Mouse (Mus musculus) CH12.LX (cell line): ENCODE measurements around the gene Abhd14a. TPM values are rescaled to one million over a fixed set of nuclear protein-coding genes. Genes with fewer than 3 reads are reported as not detected.

Experiments used
- DNase-seq: peaks from one replicate; pipeline ENCODE4 v3.0.0-alpha.2; 2013; ENCODE audit errors: extremely low read depth
- H3K27ac ChIP-seq: 2 replicates; pipeline ENCODE4 v1.5.1; 2012; ENCODE audit warnings: low read depth, mild to moderate bottlenecking, control low read depth, moderate library complexity; ENCODE audit not compliant: insufficient read depth
- H3K27me3 ChIP-seq: replicated peaks from 2 replicates; pipeline ENCODE3; 2012; ENCODE audit warnings: inconsistent platforms
- H3K36me3 ChIP-seq, 2 experiments: replicated peaks in 1 of 2; 2 replicates each; pipeline versions ENCODE3 to v1.6.1; 2012; ENCODE audit warnings: inconsistent platforms in 1 of 2, low read length in 1 of 2, mild to moderate bottlenecking in 1 of 2, mixed read lengths in 1 of 2, moderate library complexity in 1 of 2; ENCODE audit not compliant: control insufficient read depth in 1 of 2, insufficient read depth in 1 of 2
- H3K4me1 ChIP-seq, 2 experiments: 2 replicates each; pipeline ENCODE4 v1.6.1; 2012; ENCODE audit warnings: inconsistent platforms in 1 of 2, moderate library complexity in 1 of 2; ENCODE audit not compliant: insufficient read depth in 2 of 2, control insufficient read depth in 1 of 2
- H3K4me2 ChIP-seq: 2 replicates; pipeline ENCODE4 v1.6.1; 2012; ENCODE audit warnings: low read depth, mild to moderate bottlenecking, control low read depth; ENCODE audit not compliant: poor library complexity, insufficient read depth, severe bottlenecking
- H3K4me3 ChIP-seq, 3 experiments: fragments of 150-350 bp in 1 of 3; sonication (generic) in 1 of 3; replicated peaks in 1 of 3; 2 replicates each; pipeline versions ENCODE3 to v1.5.1; 2011 to 2012; ENCODE audit warnings: low read depth in 2 of 3, low read length in 2 of 3, mild to moderate bottlenecking in 2 of 3, moderate library complexity in 2 of 3, control low read depth in 1 of 3, improper control_type of control experiment in 1 of 3, inconsistent platforms in 1 of 3, mixed read lengths in 1 of 3; ENCODE audit not compliant: poor library complexity in 1 of 3
- H3K79me2 ChIP-seq: replicated peaks from 2 replicates; pipeline ENCODE4 v1.6.1; 2012; ENCODE audit warnings: mild to moderate bottlenecking, moderate library complexity; ENCODE audit not compliant: control insufficient read depth, poor library complexity, insufficient read depth, severe bottlenecking; ENCODE audit errors: extremely low read depth
- H3K9ac ChIP-seq: 2 replicates; pipeline ENCODE4 v1.6.1; 2012; ENCODE audit warnings: low read depth, mild to moderate bottlenecking, control low read depth, moderate library complexity; ENCODE audit not compliant: insufficient read depth
- H3K9me3 ChIP-seq: replicated peaks from 2 replicates; pipeline ENCODE3; 2012; ENCODE audit warnings: low read length, inconsistent platforms, mixed read lengths
- BHLHE40 ChIP-seq: IDR thresholded peaks from 2 replicates; pipeline ENCODE4 v1.6.1; 2011; ENCODE audit warnings: mild to moderate bottlenecking, low read depth, low read length, improper control_type of control experiment
- CHD1 ChIP-seq: IDR thresholded peaks from 2 replicates; pipeline ENCODE4 v1.6.1; 2012; ENCODE audit warnings: low read depth, low read length, improper control_type of control experiment, inconsistent platforms
- CHD2 ChIP-seq: IDR thresholded peaks from 2 replicates; pipeline ENCODE4 v1.6.1; 2011; ENCODE audit warnings: low read length, improper control_type of control experiment
- CTCF ChIP-seq, 2 experiments: IDR thresholded peaks in 1 of 2; conservative IDR thresholded peaks in 1 of 2; 2 replicates each; pipeline ENCODE4 v1.5.1; 2011 to 2012; ENCODE audit warnings: low read depth in 2 of 2, low read length in 2 of 2, improper control_type of control experiment in 1 of 2, inconsistent platforms in 1 of 2, mild to moderate bottlenecking in 1 of 2, moderate library complexity in 1 of 2
- E2F4 ChIP-seq: IDR thresholded peaks from 2 replicates; pipeline ENCODE4 v1.6.1; 2011; ENCODE audit warnings: low read depth, low read length, improper control_type of control experiment; ENCODE audit not compliant: insufficient replicate concordance
- JUN ChIP-seq: IDR thresholded peaks from 2 replicates; pipeline ENCODE4 v1.6.1; 2011; ENCODE audit warnings: low read depth, mild to moderate bottlenecking, low read length, improper control_type of control experiment, moderate library complexity; ENCODE audit not compliant: insufficient read depth
- JUND ChIP-seq: conservative IDR thresholded peaks from 2 replicates; pipeline ENCODE4 v1.6.1; 2011; ENCODE audit warnings: low read depth, low read length, improper control_type of control experiment
- KAT2A ChIP-seq: IDR thresholded peaks from 2 replicates; pipeline ENCODE4 v1.6.1; 2012; ENCODE audit warnings: low read length, improper control_type of control experiment, inconsistent platforms; ENCODE audit not compliant: insufficient replicate concordance
- MAFK ChIP-seq: IDR thresholded peaks from 2 replicates; pipeline ENCODE4 v1.6.1; 2011; ENCODE audit warnings: low read length, improper control_type of control experiment; ENCODE audit not compliant: insufficient replicate concordance
- MEF2A ChIP-seq: IDR thresholded peaks from 2 replicates; pipeline ENCODE4 v1.6.1; 2014; ENCODE audit warnings: low read depth, mild to moderate bottlenecking, inconsistent platforms, low read length, improper control_type of control experiment, borderline replicate concordance
- MYC ChIP-seq: IDR thresholded peaks from 2 replicates; pipeline ENCODE4 v1.6.1; 2011; ENCODE audit warnings: low read depth, mild to moderate bottlenecking, improper control_type of control experiment, low read length
- NELFE ChIP-seq: IDR thresholded peaks from 2 replicates; pipeline ENCODE4 v1.6.1; 2011; ENCODE audit warnings: low read depth, low read length, improper control_type of control experiment
- NRF1 ChIP-seq: IDR thresholded peaks from 2 replicates; pipeline ENCODE4 v1.6.1; 2014; ENCODE audit warnings: low read depth, mild to moderate bottlenecking, inconsistent platforms, low read length, improper control_type of control experiment, moderate library complexity
- PAX5 ChIP-seq: IDR thresholded peaks from 2 replicates; pipeline ENCODE4 v1.6.1; 2012; ENCODE audit warnings: low read length, inconsistent platforms, mixed read lengths
- POLR2A ChIP-seq: IDR thresholded peaks from 2 replicates; pipeline ENCODE4 v1.6.1; 2011; ENCODE audit warnings: low read depth, mild to moderate bottlenecking, improper control_type of control experiment, low read length
- POLR2AphosphoS2 ChIP-seq: IDR thresholded peaks from 2 replicates; pipeline ENCODE4 v1.6.1; 2011; ENCODE audit warnings: low read depth, low read length, improper control_type of control experiment
- RAD21 ChIP-seq: IDR thresholded peaks from 2 replicates; pipeline ENCODE4 v1.6.1; 2011; ENCODE audit warnings: low read depth, mild to moderate bottlenecking, low read length, improper control_type of control experiment, moderate library complexity
- SMC3 ChIP-seq: IDR thresholded peaks from 2 replicates; pipeline ENCODE4 v1.6.1; 2011; ENCODE audit warnings: low read depth, low read length, improper control_type of control experiment
- TBP ChIP-seq: conservative IDR thresholded peaks from 2 replicates; pipeline ENCODE4 v1.6.1; 2011; ENCODE audit warnings: low read depth, low read length, improper control_type of control experiment
- UBTF ChIP-seq: IDR thresholded peaks from 2 replicates; pipeline ENCODE4 v1.6.1; 2012; ENCODE audit warnings: low read depth, mild to moderate bottlenecking, inconsistent platforms, low read length, improper control_type of control experiment, moderate library complexity
- USF1 ChIP-seq: IDR thresholded peaks from 2 replicates; pipeline ENCODE4 v1.6.1; 2014; ENCODE audit warnings: low read depth, mild to moderate bottlenecking, inconsistent platforms, low read length, improper control_type of control experiment
- ZKSCAN1 ChIP-seq: IDR thresholded peaks from 2 replicates; pipeline ENCODE4 v1.6.1; 2012; ENCODE audit warnings: low read depth, inconsistent platforms, low read length, improper control_type of control experiment, borderline replicate concordance
- ZMIZ1 ChIP-seq: IDR thresholded peaks from 2 replicates; pipeline ENCODE4 v1.6.1; 2012; ENCODE audit warnings: low read depth, mild to moderate bottlenecking, inconsistent platforms, low read length, improper control_type of control experiment
- ZNF384 ChIP-seq: IDR thresholded peaks from 2 replicates; pipeline ENCODE4 v1.6.1; 2012; ENCODE audit warnings: low read depth, low read length, improper control_type of control experiment, inconsistent platforms
- dilution Hi-C: fragments of 300-500 bp; cut with MboI; formaldehyde crosslinking; loops from 2 replicates; pipeline ENCODE4 v1.14.3; 2020; ENCODE audit warnings: low sequenced_read_pairs; ENCODE audit not compliant: extremely low pct_unique_long_range_greater_than_20kb, extremely low pct_ligation_motif_present
- in situ Hi-C: fragments of 300-500 bp; cut with MboI; formaldehyde crosslinking; loops from 3 replicates; pipeline ENCODE4 v1.14.3; 2019; ENCODE audit warnings: low sequenced_read_pairs, low pct_ligation_motif_present, low pct_unique_long_range_greater_than_20kb, mixed read lengths
- polyA plus RNA-seq: library from polyadenylated mRNA; unstranded; fragments of >175 nt; gene quantifications from 2 replicates; pipeline ENCODE4 v1.2.1, GENCODE M21; 2012; ENCODE audit warnings: low read depth; ENCODE audit not compliant: insufficient read length
- total RNA-seq, 2 experiments: library from RNA; depleted of rRNA; stranded (reverse); fragments of 300-350 nt in 1 of 2; fragments of >200 nt in 1 of 2; gene quantifications; 2 replicates each; pipeline ENCODE4 v1.2.3; 2012 to 2014

The Abhd14a gene
- total and polyA plus RNA-seq, 3 experiments = 18.2 to 23.3 (median 20.4) TPM

GRCm38 (mm10) chr9:106461026-106461415 is 13.5 kb upstream of the Abhd14a start:
- H3K9ac ChIP-seq = no peak overlapping the region
- no peak for DNase-seq
- TF ChIP-seq MEF2A = no peak
- no peaks in the 10 kb centered on the region for H3K27me3 ChIP-seq
- H3K27ac ChIP-seq = no peak overlapping the region
- H3K36me3 ChIP-seq = peaks cover 45 to 87% of the 10 kb centered on the region in 2 experiments
- no peaks in the 10 kb centered on the region for H3K79me2 ChIP-seq
- in situ Hi-C loops = no loop called here
- no peak overlapping the region for H3K4me2 ChIP-seq
- dilution Hi-C loops = no loop called here
- no peak overlapping the region for H3K4me3 ChIP-seq
- peaks cover 10 to 28% of the 10 kb centered on the region in 2 experiments for H3K4me1 ChIP-seq
- peaks cover 16% of the 10 kb centered on the region for H3K9me3 ChIP-seq

DNA sequence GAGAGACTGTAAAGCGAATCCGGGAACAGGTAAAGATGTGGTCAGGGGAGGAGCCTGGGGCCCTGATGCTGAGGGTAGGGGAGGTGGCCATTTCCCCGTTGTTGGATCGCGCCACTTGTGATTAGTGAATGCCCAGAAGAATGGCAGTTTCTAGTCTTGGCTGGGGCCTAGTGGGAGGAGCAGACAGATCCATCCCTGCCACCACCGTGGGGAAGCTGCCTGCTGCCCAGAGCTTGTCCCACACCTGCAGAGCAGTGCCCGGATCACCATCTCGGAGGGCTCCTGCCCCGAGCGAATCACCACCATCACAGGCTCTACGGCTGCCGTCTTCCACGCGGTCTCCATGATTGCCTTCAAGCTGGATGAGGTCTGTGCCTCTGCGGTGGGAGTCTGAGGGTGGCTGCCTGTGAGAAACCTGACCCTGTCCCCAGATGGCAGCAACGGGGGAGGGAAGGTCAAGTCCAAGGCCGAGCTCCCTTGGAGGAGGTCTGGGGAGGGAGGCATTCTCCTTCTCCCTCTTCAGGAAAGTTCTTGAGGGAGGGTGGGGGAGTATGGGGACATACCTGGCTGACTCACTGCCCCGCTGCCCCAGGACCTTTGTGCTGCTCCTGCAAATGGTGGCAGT is 13.0 kb upstream of the Abhd14a start:
- Histone ChIP-seq H3K79me2 (no peaks in the 10 kb centered on the region), H3K9me3 (peaks cover 12% of the 10 kb centered on the region), H3K4me2 (no peak overlapping the region), H3K36me3 (peaks cover 42 to 82% of the 10 kb centered on the region in 2 experiments), H3K4me3 (no peak overlapping the region), H3K9ac (no peak overlapping the region), H3K27me3 (no peaks in the 10 kb centered on the region), H3K4me1 (peaks cover 10 to 33% of the 10 kb centered on the region in 2 experiments), H3K27ac (no peak overlapping the region)
- TF ChIP-seq ZKSCAN1 (no peak), MAFK (no peak), KAT2A (no peak), MEF2A (no peak), POLR2A (no peak), USF1 (no peak), NELFE (no peak), TBP (no peak), NRF1 (no peak), CHD2 (no peak), RAD21 (no peak), JUND (no peak)
- dilution Hi-C loops (no loop called here), in situ Hi-C loops (no loop called here)
- DNase-seq = no peak

DNA sequence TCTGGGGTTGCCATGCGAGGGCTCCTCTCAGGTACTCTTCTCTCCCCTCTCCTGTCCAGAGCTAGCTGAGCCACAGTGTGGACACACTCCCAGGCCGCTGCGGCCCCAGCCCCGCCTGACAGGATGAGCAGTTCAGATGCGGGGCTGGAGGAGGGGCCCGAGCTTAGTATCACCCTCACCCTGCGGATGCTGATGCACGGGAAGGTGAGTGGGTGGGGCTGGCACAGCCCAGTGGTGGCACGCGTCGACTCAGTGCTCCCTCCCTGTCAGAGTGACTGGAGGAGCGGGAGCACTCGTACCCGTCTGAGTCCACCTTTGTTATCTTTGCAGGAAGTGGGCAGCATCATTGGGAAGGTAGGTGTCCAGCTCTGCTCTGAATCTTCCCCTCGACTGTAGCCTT is 12.5 kb upstream of the Abhd14a start:
- Histone ChIP-seq H3K4me1 (peaks cover 13 to 39% of the 10 kb centered on the region in 2 experiments), H3K79me2 (no peaks in the 10 kb centered on the region), H3K27me3 (no peaks in the 10 kb centered on the region), H3K9ac (no peak overlapping the region)
- dilution Hi-C loops = no loop called here
- no peak for DNase-seq
- no peak for TF ChIP-seq CTCF (conservative IDR thresholded peaks at IDR 0.05 in 1 of 2, IDR thresholded peaks at IDR 0.05 in 1 of 2; ENCODE audit: low read depth in 2 of 2, low read length in 2 of 2)
- no peak for TF ChIP-seq E2F4
- TF ChIP-seq ZNF384 = no peak
- TF ChIP-seq MYC = no peak
- no peak for TF ChIP-seq POLR2AphosphoS2
- no peak for TF ChIP-seq JUN
- TF ChIP-seq ZMIZ1 = no peak
- no peak for TF ChIP-seq ZKSCAN1
- no peak for TF ChIP-seq UBTF
- no peak for TF ChIP-seq NELFE
- no peak for TF ChIP-seq CHD2
- no peak for TF ChIP-seq PAX5
- TF ChIP-seq MAFK = no peak
- TF ChIP-seq BHLHE40 = no peak
- no peak for TF ChIP-seq MEF2A
- no peak for TF ChIP-seq POLR2A
- TF ChIP-seq JUND = no peak
- TF ChIP-seq SMC3 = no peak
- no peak for TF ChIP-seq CHD1
- TF ChIP-seq USF1 = no peak
- TF ChIP-seq, all 38 proteins: peak for 0
- peaks cover 37 to 77% of the 10 kb centered on the region in 2 experiments for H3K36me3 ChIP-seq
- in situ Hi-C loops = no loop called here
- no peak overlapping the region for H3K4me2 ChIP-seq
- H3K9me3 ChIP-seq = peaks cover 6% of the 10 kb centered on the region
- no peak overlapping the region for H3K4me3 ChIP-seq
- no peak overlapping the region for H3K27ac ChIP-seq
